Mouse (Mus musculus) mammary gland, adult 2 months (tissue): ENCODE measurements around the gene Ptov1. TPM values are rescaled to one million over a fixed set of nuclear protein-coding genes. Genes with fewer than 3 reads are reported as not detected.

Experiments
- polyA plus RNA-seq: library from polyadenylated mRNA; depleted of rRNA; stranded (reverse); fragments of >200 nt; gene quantifications from 2 replicates; pipeline ENCODE4 v1.2.3, GENCODE M21; 2012; ENCODE audit warnings: low replicate concordance; rRNA removed

Ptov1 gene
- 230 and 261 TPM in 2 replicates for polyA plus RNA-seq

GRCm38 (mm10) chr7:44869697-44870528 lies at the start of gene Ptov1:
Ptov1 (minus strand) TSS chr7:44869788.

GRCm38 (mm10) chr7:44895593-44896434 lies 26.2 kb upstream of the Ptov1 start, which contains the start of gene Fuz:
Fuz (plus strand) TSS chr7:44896079.

GRCm38 (mm10) chr7:44892276-44892921 lies 22.8 kb upstream of the Ptov1 start, which contains the start of gene Med25:
Med25 (minus strand) TSS chr7:44892712.

GRCm38 (mm10) chr7:44857042-44857552 lies 12.5 kb downstream of the Ptov1 start, which contains the start of gene Pnkp:
Pnkp (plus strand) TSS chr7:44857139.

GRCm38 (mm10) chr7:44848561-44849415 lies 20.8 kb downstream of the Ptov1 start, which contains the start of the genes Akt1s1 and Tbc1d17:
Akt1s1 (plus strand) TSS chr7:44848991.
Tbc1d17 (minus strand) TSS chr7:44849079.

GRCm38 (mm10) chr7:44816470-44817021 lies 53.0 kb downstream of the Ptov1 start, which contains the start of gene Atf5:
Atf5 (minus strand) TSS chr7:44816658.

GRCm38 (mm10) chr7:44815721-44816469 lies 53.7 kb downstream of the Ptov1 start, which contains the start of the genes Nup62 and Il4i1:
Nup62 (plus strand) TSS chr7:44816088.
Il4i1 (plus strand) TSS chr7:44816387.

Other genes with a start within 250 kb of the Ptov1 start
- 8.5 and 15.5 TPM in 2 replicates for gene Myh14, start 198.9 kb downstream of the Ptov1 start, polyA plus RNA-seq
- not detected in 2 replicates for gene Izumo2, start 161.0 kb downstream of the Ptov1 start, polyA plus RNA-seq
- gene Vrk3, start 121.4 kb downstream of the Ptov1 start, polyA plus RNA-seq: 43.8 and 48.7 TPM in 2 replicates
- 0.11 and 0.13 TPM in 2 replicates for gene Zfp473, start 118.7 kb downstream of the Ptov1 start, polyA plus RNA-seq
- 64.4 and 76.1 TPM in 2 replicates for gene Nup62, start 53.7 kb downstream of the Ptov1 start, polyA plus RNA-seq
- 51.1 and 162 TPM in 2 replicates for gene Il4i1, start 53.4 kb downstream of the Ptov1 start, polyA plus RNA-seq
- gene Atf5, start 53.1 kb downstream of the Ptov1 start, polyA plus RNA-seq: 250 and 576 TPM in 2 replicates
- 67.1 and 282 TPM in 2 replicates for gene Akt1s1, start 20.8 kb downstream of the Ptov1 start, polyA plus RNA-seq
- 115 and 138 TPM in 2 replicates for gene Tbc1d17, start 20.7 kb downstream of the Ptov1 start, polyA plus RNA-seq
- gene Pnkp, start 12.6 kb downstream of the Ptov1 start, polyA plus RNA-seq: 39.0 and 104 TPM in 2 replicates
- 108 and 237 TPM in 2 replicates for gene Med25, start 22.9 kb upstream of the Ptov1 start, polyA plus RNA-seq
- gene Fuz, start 26.3 kb upstream of the Ptov1 start, polyA plus RNA-seq: 65.1 and 103 TPM in 2 replicates
- 87.8 and 112 TPM in 2 replicates for gene Ap2a1, start 59.7 kb upstream of the Ptov1 start, polyA plus RNA-seq
- 0.19 and 0.26 TPM in 2 replicates for gene Tsks, start 73.4 kb upstream of the Ptov1 start, polyA plus RNA-seq
- 34.3 and 34.4 TPM in 2 replicates for gene Cpt1c, start 105.1 kb upstream of the Ptov1 start, polyA plus RNA-seq
- 97.1 and 118 TPM in 2 replicates for gene Prmt1, start 116.8 kb upstream of the Ptov1 start, polyA plus RNA-seq
- 120 and 136 TPM in 2 replicates for gene Irf3, start 127.9 kb upstream of the Ptov1 start, polyA plus RNA-seq
- 38.7 and 59.9 TPM in 2 replicates for gene Bcl2l12, start 128.9 kb upstream of the Ptov1 start, polyA plus RNA-seq
- gene Scaf1, start 146.6 kb upstream of the Ptov1 start, polyA plus RNA-seq: 58.3 and 111 TPM in 2 replicates
- gene Rras, start 148.2 kb upstream of the Ptov1 start, polyA plus RNA-seq: 201 and 278 TPM in 2 replicates
- gene Prr12, start 183.1 kb upstream of the Ptov1 start, polyA plus RNA-seq: 7.2 and 19.0 TPM in 2 replicates
- 75.7 and 106 TPM in 2 replicates for gene Nosip, start 192.6 kb upstream of the Ptov1 start, polyA plus RNA-seq
- gene Prrg2, start 192.9 kb upstream of the Ptov1 start, polyA plus RNA-seq: 74.1 and 134 TPM in 2 replicates
- 147 and 250 TPM in 2 replicates for gene Rcn3, start 222.4 kb upstream of the Ptov1 start, polyA plus RNA-seq
- 251 and 271 TPM in 2 replicates for gene Fcgrt, start 234.1 kb upstream of the Ptov1 start, polyA plus RNA-seq